Mouse (Mus musculus) brain, adult 2 months (tissue): ENCODE measurements around the gene Efhc2.

ENCODE experiments used
- DNase-seq: peaks from one replicate; pipeline ENCODE4 v3.0.0; 2011; ENCODE audit warnings: low read depth, low spot score

Efhc2 gene

GRCm38 (mm10) chrX:17319126-17319583, at the start of gene Efhc2:
Gene Efhc2 (minus strand): TSS chrX:17319368.
- peak; percentile 47 for DNase-seq

- no peak for DNase-seq
Observed at GRCm38 (mm10) chrX:17365114-17365513, 45.9 kb upstream of the Efhc2 start.

DNA sequence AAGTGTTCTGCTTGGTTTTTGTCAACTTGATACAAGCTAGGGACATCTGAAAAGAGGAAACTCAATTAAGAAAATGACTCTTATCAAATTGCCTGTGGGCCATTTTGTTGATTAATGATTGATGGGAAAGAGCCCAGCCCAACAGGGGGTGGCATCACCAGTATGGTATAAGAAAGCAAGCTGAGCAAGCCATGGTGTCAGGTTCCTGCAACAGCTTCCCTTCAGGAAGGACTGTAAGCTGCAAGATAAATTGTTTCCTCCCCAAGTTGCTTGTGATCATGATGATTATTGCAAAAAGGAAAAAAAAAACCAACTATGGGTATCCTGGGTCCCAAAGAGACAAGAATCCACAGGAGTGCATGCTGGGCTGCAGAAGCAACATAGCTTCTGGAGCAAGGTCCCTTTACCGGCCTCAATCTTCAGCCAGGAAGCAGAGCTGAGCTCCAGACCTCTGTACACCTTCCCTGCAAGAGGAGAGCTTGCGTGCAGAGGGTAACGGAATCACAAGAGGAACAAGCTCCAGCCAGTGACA, 18.8 kb downstream of the Efhc2 start:
- no peak for DNase-seq

- peak; percentile 55 for DNase-seq
Observed at GRCm38 (mm10) chrX:17283899-17284298, 35.3 kb downstream of the Efhc2 start.

- DNase-seq: peak; percentile 53
Observed at GRCm38 (mm10) chrX:17225141-17225540, 94.0 kb downstream of the Efhc2 start.

DNA sequence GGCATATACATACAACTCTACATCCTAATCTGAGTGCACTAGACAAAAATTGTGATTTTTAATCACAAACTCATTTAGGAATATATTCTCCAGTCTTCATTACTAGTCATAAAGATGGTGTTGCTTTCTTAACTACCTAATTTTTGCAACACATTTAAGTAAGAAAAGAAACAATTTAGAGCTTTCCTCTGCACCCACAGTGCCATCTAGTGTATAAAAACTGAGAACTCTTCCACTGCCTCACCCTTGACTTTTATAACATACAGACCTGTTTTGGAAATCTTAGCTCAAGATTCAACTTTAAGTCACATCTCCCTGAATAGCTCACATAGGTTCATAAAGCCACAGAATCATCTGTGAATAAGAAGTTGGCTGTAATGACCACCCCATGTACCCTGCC, 101.7 kb downstream of the Efhc2 start:
- peak; percentile 22 for DNase-seq

DNA sequence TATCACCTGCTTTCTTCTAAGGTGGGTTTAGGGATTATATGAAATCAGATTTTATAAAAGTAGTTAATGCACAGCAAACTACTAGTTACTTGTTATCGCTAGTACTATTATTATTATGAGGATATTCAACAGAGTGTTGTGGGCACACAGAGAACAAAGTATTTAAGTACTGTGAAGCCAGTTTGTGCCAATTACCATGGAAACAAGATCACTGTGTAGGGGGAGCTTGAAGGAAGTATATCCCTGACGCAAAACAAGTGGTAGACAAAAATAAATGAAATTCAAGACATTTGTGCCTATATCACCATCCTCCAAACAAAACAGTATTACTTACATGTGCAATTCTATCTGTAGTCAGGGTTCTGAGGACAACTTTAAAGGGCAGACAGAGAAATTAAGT, 105.7 kb downstream of the Efhc2 start:
- DNase-seq: peak; percentile 51

- DNase-seq: no peak
Observed at GRCm38 (mm10) chrX:17175748-17176147, 143.4 kb downstream of the Efhc2 start.

DNA sequence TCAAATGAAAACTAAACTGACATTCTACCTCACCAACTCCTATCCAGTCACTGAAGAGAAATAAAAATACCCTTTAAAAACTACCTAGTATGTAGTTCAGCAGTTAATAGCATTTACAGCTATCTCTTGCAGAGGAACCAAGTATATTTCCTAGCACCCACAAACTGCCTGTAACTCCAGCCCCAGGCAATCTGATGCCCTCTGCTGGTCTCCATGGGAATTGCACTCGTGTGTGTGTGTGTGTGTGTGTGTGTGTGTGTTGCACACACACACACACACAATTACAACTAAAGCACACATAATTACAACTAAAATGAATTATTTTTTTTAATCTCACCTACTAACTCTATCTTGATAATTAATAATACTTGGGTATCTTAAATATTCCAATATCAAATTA, 153.5 kb downstream of the Efhc2 start:
- no peak for DNase-seq
